Mouse (Mus musculus) kidney, postnatal 36 days (tissue): ENCODE data around the gene Sesn3.
"Not testable (repeated sequence)": the region's sequence is repeated elsewhere in the genome, so short reads cannot be mapped to it uniquely, and the experiment has no call there.

ENCODE experiments used
- DNase-seq, 2 experiments: peaks; one replicate each; pipeline ENCODE4 v3.0.0; 2021 to 2022; ENCODE audit warnings: mixed read lengths in 2 of 2

Sesn3 gene

GRCm38 (mm10) chr9:14285036-14285435 is 10.2 kb downstream of the Sesn3 start:
- DNase-seq, result no peak

- DNase-seq, result no peak
Measured at GRCm38 (mm10) chr9:14287234-14287633, 12.4 kb downstream of the Sesn3 start.

- no peak for DNase-seq
Measured at GRCm38 (mm10) chr9:14288500-14288899, 13.6 kb downstream of the Sesn3 start.

- DNase-seq, result no peak
Measured at GRCm38 (mm10) chr9:14293866-14294265, 19.0 kb downstream of the Sesn3 start.

- no peak for DNase-seq
Measured at GRCm38 (mm10) chr9:14295680-14296440, 21.0 kb downstream of the Sesn3 start.

GRCm38 (mm10) chr9:14297204-14297603 is 22.3 kb downstream of the Sesn3 start:
- no peak for DNase-seq

GRCm38 (mm10) chr9:14299819-14300218 is 25.0 kb downstream of the Sesn3 start:
- no peak for DNase-seq

GRCm38 (mm10) chr9:14300795-14301194 is 25.9 kb downstream of the Sesn3 start:
- DNase-seq, result peak; percentile 20 to 21

- no peak for DNase-seq
Measured at GRCm38 (mm10) chr9:14304262-14304968, 29.5 kb downstream of the Sesn3 start.

GRCm38 (mm10) chr9:14307341-14307740 is 32.5 kb downstream of the Sesn3 start:
- peak in 1 of 2 experiments; percentile 39 for DNase-seq

GRCm38 (mm10) chr9:14313968-14314367 is 39.1 kb downstream of the Sesn3 start:
- DNase-seq, result peak in 1 of 2 experiments; percentile 10

GRCm38 (mm10) chr9:14314477-14314876 is 39.6 kb downstream of the Sesn3 start:
- no peak for DNase-seq

- no peak for DNase-seq
Measured at GRCm38 (mm10) chr9:14316618-14317017, 41.8 kb downstream of the Sesn3 start.

- DNase-seq, result no peak
Measured at GRCm38 (mm10) chr9:14335829-14336228, 61.0 kb downstream of the Sesn3 start.

GRCm38 (mm10) chr9:14336901-14337300 is 62.0 kb downstream of the Sesn3 start:
- DNase-seq, result no peak

GRCm38 (mm10) chr9:14338701-14339100 is 63.8 kb downstream of the Sesn3 start:
- peak in 1 of 2 experiments; percentile 17 for DNase-seq

- peak; percentile 64 to 87 for DNase-seq
Measured at GRCm38 (mm10) chr9:14342041-14342668, 67.3 kb downstream of the Sesn3 start.

GRCm38 (mm10) chr9:14345866-14346265 is 71.0 kb downstream of the Sesn3 start:
- not testable (repeated sequence) for DNase-seq

GRCm38 (mm10) chr9:14348416-14348815 is 73.5 kb downstream of the Sesn3 start:
- peak; percentile 19 to 59 for DNase-seq

GRCm38 (mm10) chr9:14349380-14349779 is 74.5 kb downstream of the Sesn3 start:
- no peak for DNase-seq

- no peak for DNase-seq
Measured at GRCm38 (mm10) chr9:14350787-14351186, 75.9 kb downstream of the Sesn3 start.

- DNase-seq, result no peak
Measured at GRCm38 (mm10) chr9:14352337-14352736, 77.5 kb downstream of the Sesn3 start.

GRCm38 (mm10) chr9:14354852-14355251 is 80.0 kb downstream of the Sesn3 start:
- DNase-seq, result no peak

GRCm38 (mm10) chr9:14357033-14357432 is 82.2 kb downstream of the Sesn3 start:
- peak in 1 of 2 experiments; percentile 43 for DNase-seq
